Mouse (Mus musculus) midbrain, embryonic 12.5 days (tissue): ENCODE results near the gene Npr3. TPM values are rescaled to one million over a fixed set of nuclear protein-coding genes. Genes with fewer than 3 reads are reported as not detected.

Source experiments
- ATAC-seq: fragments of 200-750 bp; cut with Nextera tagmentation; 2 replicates; pipeline ENCODE4 v1.8.0; 2017; ENCODE audit warnings: low read depth, moderate TSS enrichment, moderate library complexity; ENCODE audit not compliant: low FRiP score
- H3K27ac ChIP-seq: fragments of 300-500 bp; sonication (generic); replicated peaks from 2 replicates; pipeline ENCODE4 v1.5.1; 2016; ENCODE audit warnings: mild to moderate bottlenecking
- H3K27me3 ChIP-seq: fragments of 300-500 bp; sonication (generic); 2 replicates; pipeline ENCODE4 v1.6.1; 2016; ENCODE audit warnings: mild to moderate bottlenecking
- H3K36me3 ChIP-seq: fragments of 300-500 bp; sonication (generic); 2 replicates; pipeline ENCODE4 v1.6.1; 2016
- H3K4me1 ChIP-seq: fragments of 300-500 bp; sonication (generic); 2 replicates; pipeline ENCODE4 v1.6.1; 2016
- H3K4me2 ChIP-seq: fragments of 300-500 bp; sonication (generic); replicated peaks from 2 replicates; pipeline ENCODE4 v1.6.1; 2016; ENCODE audit warnings: mild to moderate bottlenecking, moderate library complexity
- H3K4me3 ChIP-seq: fragments of 300-500 bp; sonication (generic); 2 replicates; pipeline ENCODE4 v1.5.1; 2016; ENCODE audit warnings: mild to moderate bottlenecking
- H3K9ac ChIP-seq: fragments of 300-500 bp; sonication (generic); replicated peaks from 2 replicates; pipeline ENCODE4 v1.6.1; 2016; ENCODE audit warnings: mild to moderate bottlenecking, moderate library complexity
- H3K9me3 ChIP-seq: fragments of 300-500 bp; sonication (generic); 2 replicates; pipeline ENCODE4 v1.6.1; 2016; ENCODE audit warnings: mild to moderate bottlenecking
- WGBS: fragments of 180-500 bp; shearing (Covaris S2); methylation state at CpG from one replicate; pipeline ENCODE4 v1.1.7; 2016; 5-methylcytosine and 5-hydroxymethylcytosine counted together
- polyA plus RNA-seq: library from polyadenylated mRNA; unstranded; fragments of >200 nt; fragmentation: Nextera tagmentation; extraction: Ambion mirVana; gene quantifications from 2 replicates; pipeline ENCODE4 v1.2.1, GENCODE M21; 2016

Gene Npr3
- polyA plus RNA-seq, 1 experiment from 2014 or later, result 3.2 TPM

- H3K4me3 ChIP-seq, result peak overlapping the region; percentile 46
- peak overlapping the region; percentile 83 for H3K4me2 ChIP-seq
- H3K9me3 ChIP-seq, result no peaks in the 10 kb centered on the region
- peak; percentile 43; the same call in 1 of the 2 replicates for ATAC-seq
- H3K9ac ChIP-seq, result no peak overlapping the region
- WGBS, result 0% methylated on average over 34 of the region's 36 CpGs
- peaks cover 43% of the 10 kb centered on the region for H3K4me1 ChIP-seq
- no peaks in the 10 kb centered on the region for H3K36me3 ChIP-seq
- no peak overlapping the region for H3K27ac ChIP-seq
- peaks cover 65% of the 10 kb centered on the region for H3K27me3 ChIP-seq
Measured at GRCm38 (mm10) chr15:11906021-11906570, 991 bp downstream of the Npr3 start.

- ATAC-seq, result peak; percentile 27
- Histone ChIP-seq H3K4me1 (peaks cover 43% of the 10 kb centered on the region), H3K27me3 (peaks cover 65% of the 10 kb centered on the region), H3K36me3 (no peaks in the 10 kb centered on the region), H3K27ac (no peak overlapping the region), H3K4me2 (peak overlapping the region; percentile 83), H3K4me3 (peak overlapping the region; percentile 46), H3K9ac (peak overlapping the region; percentile 34), H3K9me3 (no peaks in the 10 kb centered on the region)
- 1% methylated on average over 90 of the region's 90 CpGs for WGBS
Measured at GRCm38 (mm10) chr15:11904848-11905672, 2.0 kb downstream of the Npr3 start.

- Histone ChIP-seq H3K9me3 (no peaks in the 10 kb centered on the region), H3K36me3 (no peaks in the 10 kb centered on the region), H3K4me3 (peak overlapping the region; percentile 46), H3K4me2 (peak overlapping the region; percentile 83), H3K27me3 (peaks cover 65% of the 10 kb centered on the region), H3K9ac (peak overlapping the region; percentile 34; the same call in 1 of the 2 replicates), H3K27ac (no peak overlapping the region), H3K4me1 (peaks cover 43% of the 10 kb centered on the region)
- 1% methylated on average over 48 of the region's 48 CpGs for WGBS
- ATAC-seq, result peak; percentile 23; the same call in 1 of the 2 replicates
Measured at GRCm38 (mm10) chr15:11904043-11904847, 2.8 kb downstream of the Npr3 start.

- Histone ChIP-seq H3K27ac (no peak overlapping the region), H3K36me3 (no peaks in the 10 kb centered on the region), H3K4me2 (peak overlapping the region; percentile 83), H3K27me3 (peaks cover 59% of the 10 kb centered on the region), H3K9ac (peak overlapping the region; percentile 34; the same call in 1 of the 2 replicates), H3K4me3 (peak overlapping the region; percentile 46), H3K4me1 (peaks cover 43% of the 10 kb centered on the region), H3K9me3 (no peaks in the 10 kb centered on the region)
- WGBS, result 2% methylated on average over 34 of the region's 34 CpGs
- peak; percentile 5; the same call in 1 of the 2 replicates for ATAC-seq
Measured at GRCm38 (mm10) chr15:11903196-11904042, 3.7 kb downstream of the Npr3 start.

- no peak for ATAC-seq
- 95% methylated on average over 8 of the region's 8 CpGs for WGBS
- no peaks in the 10 kb centered on the region for H3K36me3 ChIP-seq
- no peak overlapping the region for H3K4me2 ChIP-seq
- H3K4me3 ChIP-seq, result no peak overlapping the region
- no peaks in the 10 kb centered on the region for H3K4me1 ChIP-seq
- no peak overlapping the region for H3K27ac ChIP-seq
- no peak overlapping the region for H3K9ac ChIP-seq
- no peaks in the 10 kb centered on the region for H3K9me3 ChIP-seq
- H3K27me3 ChIP-seq, result peaks cover 8% of the 10 kb centered on the region
Measured at GRCm38 (mm10) chr15:11897617-11898016, 9.5 kb downstream of the Npr3 start.

- no peaks in the 10 kb centered on the region for H3K4me1 ChIP-seq
- no peak for ATAC-seq
- H3K4me2 ChIP-seq, result no peak overlapping the region
- WGBS, result 86% methylated on average over 5 of the region's 5 CpGs
- no peaks in the 10 kb centered on the region for H3K9me3 ChIP-seq
- H3K27ac ChIP-seq, result no peak overlapping the region
- H3K27me3 ChIP-seq, result peaks cover 3% of the 10 kb centered on the region
- H3K9ac ChIP-seq, result no peak overlapping the region
- no peaks in the 10 kb centered on the region for H3K36me3 ChIP-seq
- H3K4me3 ChIP-seq, result no peak overlapping the region
Measured at GRCm38 (mm10) chr15:11897162-11897561, 9.9 kb downstream of the Npr3 start.

- H3K9ac ChIP-seq, result no peak overlapping the region
- no peak overlapping the region for H3K4me2 ChIP-seq
- H3K27ac ChIP-seq, result no peak overlapping the region
- no peak for ATAC-seq
- no peak overlapping the region for H3K4me3 ChIP-seq
- no peaks in the 10 kb centered on the region for H3K27me3 ChIP-seq
- H3K4me1 ChIP-seq, result no peaks in the 10 kb centered on the region
- no peaks in the 10 kb centered on the region for H3K9me3 ChIP-seq
- H3K36me3 ChIP-seq, result no peaks in the 10 kb centered on the region
- 86% methylated on average over 9 of the region's 9 CpGs for WGBS
Measured at GRCm38 (mm10) chr15:11893969-11894368, 13.1 kb downstream of the Npr3 start.

GRCm38 (mm10) chr15:11891395-11891794, 15.7 kb downstream of the Npr3 start:
- no peaks in the 10 kb centered on the region for H3K27me3 ChIP-seq
- H3K9me3 ChIP-seq, result no peaks in the 10 kb centered on the region
- H3K27ac ChIP-seq, result no peak overlapping the region
- ATAC-seq, result no peak
- H3K4me2 ChIP-seq, result no peak overlapping the region
- H3K9ac ChIP-seq, result no peak overlapping the region
- H3K4me3 ChIP-seq, result no peak overlapping the region
- H3K36me3 ChIP-seq, result no peaks in the 10 kb centered on the region
- 66% methylated on average over 3 of the region's 3 CpGs for WGBS
- H3K4me1 ChIP-seq, result no peaks in the 10 kb centered on the region

- H3K9me3 ChIP-seq, result peaks cover 7% of the 10 kb centered on the region
- no peak overlapping the region for H3K4me2 ChIP-seq
- H3K36me3 ChIP-seq, result no peaks in the 10 kb centered on the region
- H3K27me3 ChIP-seq, result no peaks in the 10 kb centered on the region
- no peaks in the 10 kb centered on the region for H3K4me1 ChIP-seq
- WGBS, result 68% methylated on average over 10 of the region's 10 CpGs
- H3K9ac ChIP-seq, result no peak overlapping the region
- no peak overlapping the region for H3K4me3 ChIP-seq
- H3K27ac ChIP-seq, result no peak overlapping the region
- no peak for ATAC-seq
Measured at GRCm38 (mm10) chr15:11882508-11883205, 24.4 kb downstream of the Npr3 start.

GRCm38 (mm10) chr15:11881822-11882221, 25.3 kb downstream of the Npr3 start:
- Histone ChIP-seq H3K4me3 (no peak overlapping the region), H3K4me1 (no peaks in the 10 kb centered on the region), H3K27me3 (no peaks in the 10 kb centered on the region), H3K9ac (no peak overlapping the region), H3K36me3 (no peaks in the 10 kb centered on the region), H3K27ac (no peak overlapping the region), H3K9me3 (peaks cover 7% of the 10 kb centered on the region), H3K4me2 (no peak overlapping the region)
- ATAC-seq, result no peak
- 85% methylated on average over 6 of the region's 6 CpGs for WGBS

- Histone ChIP-seq H3K36me3 (no peaks in the 10 kb centered on the region), H3K4me2 (no peak overlapping the region), H3K9ac (no peak overlapping the region), H3K4me3 (no peak overlapping the region), H3K9me3 (peaks cover 9% of the 10 kb centered on the region), H3K4me1 (no peaks in the 10 kb centered on the region), H3K27ac (no peak overlapping the region), H3K27me3 (no peaks in the 10 kb centered on the region)
- 80% methylated on average over 1 of the region's 1 CpGs for WGBS
- no peak for ATAC-seq
Measured at GRCm38 (mm10) chr15:11878334-11878733, 28.8 kb downstream of the Npr3 start.
